24 mouse cellular contexts compared by ENCODE assay signal in the genomic region with DNA sequence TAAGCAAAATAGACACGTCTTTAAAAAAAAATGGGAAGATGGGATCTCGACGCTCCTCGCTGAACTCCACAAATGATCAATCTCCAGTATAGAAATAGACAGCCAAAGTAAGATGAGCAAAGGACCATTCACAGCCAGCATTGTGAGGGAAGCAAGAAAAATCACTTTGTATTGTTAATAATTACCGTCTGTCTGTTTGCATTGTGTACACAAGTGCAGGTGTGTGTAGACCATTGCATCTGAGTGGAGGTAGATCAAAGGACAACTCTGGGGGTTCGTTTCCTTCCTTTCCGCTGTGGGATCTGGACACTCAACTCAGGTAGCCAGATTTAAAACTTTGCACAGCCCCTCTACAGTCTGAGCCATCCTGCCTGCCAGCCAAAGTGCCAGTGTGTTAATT.
DNase-seq lines count a peak whose midpoint lies in the region; ATAC-seq lines count a peak whose summit lies in the region.
"Had no signal": no experiment of that assay in that cellular context is flagged by ENCODE, and none has a peak within 500 bp of the region (broad histone marks: within the 10 kb centered on the region; RNA-seq: fewer than 3 reads in every experiment).

No protein-coding gene starts in this region.

- ATAC-seq in intestine, embryonic 15.5 days = peak; percentile 43; the same call in 1 of the 2 replicates
- ATAC-seq in intestine, embryonic 16.5 days = no peak; the same call in 1 of the 2 replicates
- ATAC-seq in liver, embryonic 12.5 days = peak; percentile 52; the same call in 1 of the 2 replicates
- ATAC-seq: activated CD4-positive, CD25-positive, alpha-beta regulatory T cell, adult 4 months; CD4-positive, CD25-positive, alpha-beta regulatory T cell, adult 4 months; forebrain, embryonic 13.5 days; forebrain, embryonic 15.5 days; Patski had no signal

- DNase-seq in liver = no peak
- peak; percentile 13 for DNase-seq in yolk sac, embryonic 10.5 days (ENCODE audit: low spot score)
- no peak for DNase-seq in heart, postnatal 36 days
- DNase-seq: adrenal gland, adult 8-10 months; adrenal gland, postnatal 14 days; adrenal gland, postnatal 36 days; B cell, adult 2 months; cerebellum, adult 11-12 months; cerebellum, adult 2 months; cerebellum, adult 9-10 months; cerebellum, postnatal 10 days; cerebellum, postnatal 25 days had no signal

- no peaks in the 10 kb centered on the region for H3K27me3 ChIP-seq in intestine, embryonic 15.5 days (replicated peaks)
- H3K27me3 ChIP-seq in intestine, embryonic 16.5 days (replicated peaks; ENCODE audit: control insufficient read depth, insufficient read depth, low read length) = no peaks in the 10 kb centered on the region
- no peaks in the 10 kb centered on the region for H3K27me3 ChIP-seq in liver, embryonic 12.5 days (replicated peaks)
- H3K27me3 ChIP-seq: CH12.LX; embryonic facial prominence, embryonic 12.5 days; forebrain, embryonic 15.5 days; Patski had no signal

- peaks cover 16% of the 10 kb centered on the region for H3K4me1 ChIP-seq in intestine, embryonic 15.5 days (replicated peaks)
- H3K4me1 ChIP-seq in intestine, embryonic 16.5 days (ENCODE audit: control insufficient read depth, insufficient read depth, low read length) = peaks cover 17% of the 10 kb centered on the region
- peaks cover 12% of the 10 kb centered on the region for H3K4me1 ChIP-seq in liver, embryonic 12.5 days
- H3K4me1 ChIP-seq: forebrain, embryonic 13.5 days had no signal

- no peak overlapping the region for H3K27ac ChIP-seq in intestine, embryonic 15.5 days
- H3K27ac ChIP-seq in intestine, embryonic 16.5 days (ENCODE audit: low read length) = no peak overlapping the region
- no peak overlapping the region for H3K27ac ChIP-seq in liver, embryonic 12.5 days
- H3K27ac ChIP-seq: embryonic facial prominence, embryonic 10.5 days; embryonic facial prominence, embryonic 12.5 days; forebrain, embryonic 13.5 days; forebrain, embryonic 15.5 days had no signal

- H3K9me3 ChIP-seq in intestine, embryonic 15.5 days = no peaks in the 10 kb centered on the region
- H3K9me3 ChIP-seq in intestine, embryonic 16.5 days (ENCODE audit: control insufficient read depth, low read length) = 0 out of 2 replicates have a peak, but pooled peaks cover 3% of the 10 kb centered on the region
- 0 out of 2 replicates have a peak, but pooled peaks cover 6% of the 10 kb centered on the region for H3K9me3 ChIP-seq in liver, embryonic 12.5 days (replicated peaks)
- H3K9me3 ChIP-seq: embryonic facial prominence, embryonic 10.5 days; embryonic facial prominence, embryonic 12.5 days; forebrain, embryonic 13.5 days; forebrain, embryonic 15.5 days had no signal

- H3K9ac ChIP-seq in intestine, embryonic 15.5 days = no peak overlapping the region
- no peak overlapping the region for H3K9ac ChIP-seq in intestine, embryonic 16.5 days (ENCODE audit: low read depth, low read length)
- no peak overlapping the region for H3K9ac ChIP-seq in liver, embryonic 12.5 days
- H3K9ac ChIP-seq: embryonic facial prominence, embryonic 12.5 days; forebrain, embryonic 13.5 days; forebrain, embryonic 15.5 days had no signal

- 72% methylated on average over 7 of the region's 7 CpGs for WGBS in intestine, embryonic 15.5 days
- 64% methylated on average over 7 of the region's 7 CpGs for WGBS in intestine, embryonic 16.5 days
- 60% methylated on average over 7 of the region's 7 CpGs for WGBS in liver, embryonic 12.5 days (ENCODE audit: insufficient replicate concordance)

- intact Hi-C loops in heart, postnatal 36 days (cut with DNase I) = no loop called here

- peaks cover 4% of the 10 kb centered on the region; the same call in 1 of the 2 replicates for H3K36me3 ChIP-seq in intestine, embryonic 15.5 days
- H3K36me3 ChIP-seq in intestine, embryonic 16.5 days (ENCODE audit: control insufficient read depth, insufficient read depth, low read length) = 0 out of 2 replicates have a peak, but pooled peaks cover 3% of the 10 kb centered on the region
- H3K36me3 ChIP-seq in liver, embryonic 12.5 days = 0 out of 2 replicates have a peak, but pooled peaks cover 4% of the 10 kb centered on the region
- H3K36me3 ChIP-seq: forebrain, embryonic 15.5 days; G1E had no signal

- H3K4me2 ChIP-seq in intestine, embryonic 15.5 days (replicated peaks) = no peak overlapping the region
- no peak overlapping the region for H3K4me2 ChIP-seq in intestine, embryonic 16.5 days (ENCODE audit: low read depth, low read length)
- no peak overlapping the region for H3K4me2 ChIP-seq in liver, embryonic 12.5 days
- H3K4me2 ChIP-seq: embryonic facial prominence, embryonic 12.5 days; forebrain, embryonic 13.5 days; forebrain, embryonic 15.5 days had no signal

- H3K4me3 ChIP-seq in intestine, embryonic 15.5 days (replicated peaks) = no peak overlapping the region
- H3K4me3 ChIP-seq in intestine, embryonic 16.5 days (ENCODE audit: low read length) = no peak overlapping the region
- no peak overlapping the region for H3K4me3 ChIP-seq in liver, embryonic 12.5 days
- H3K4me3 ChIP-seq: embryonic facial prominence, embryonic 10.5 days; embryonic facial prominence, embryonic 12.5 days; forebrain, embryonic 13.5 days; forebrain, embryonic 15.5 days had no signal
